Mouse (Mus musculus) intestine, embryonic 15.5 days (tissue): Measurements from ENCODE around the gene Olfr796. TPM values are rescaled to one million over a fixed set of nuclear protein-coding genes. Genes with fewer than 3 reads are reported as not detected.

Experiments
- ATAC-seq: fragments of 200-750 bp; cut with Nextera tagmentation; 2 replicates; pipeline ENCODE4 v1.8.0; 2017; ENCODE audit warnings: moderate TSS enrichment, moderate library complexity
- H3K27ac ChIP-seq: fragments of 300-500 bp; sonication (generic); 2 replicates; pipeline ENCODE4 v1.5.1; 2015; ENCODE audit warnings: mild to moderate bottlenecking, inconsistent platforms
- H3K27me3 ChIP-seq: fragments of 300-500 bp; sonication (generic); replicated peaks from 2 replicates; pipeline ENCODE4 v1.6.1; 2015; ENCODE audit warnings: inconsistent platforms
- H3K36me3 ChIP-seq: fragments of 300-500 bp; sonication (generic); 2 replicates; pipeline ENCODE4 v1.6.1; 2015; ENCODE audit warnings: inconsistent platforms
- H3K4me1 ChIP-seq: fragments of 300-500 bp; sonication (generic); replicated peaks from 2 replicates; pipeline ENCODE4 v1.6.1; 2015; ENCODE audit warnings: inconsistent platforms
- H3K4me2 ChIP-seq: fragments of 300-500 bp; sonication (generic); replicated peaks from 2 replicates; pipeline ENCODE4 v1.6.1; 2015; ENCODE audit warnings: mild to moderate bottlenecking, inconsistent platforms
- H3K4me3 ChIP-seq: fragments of 300-500 bp; sonication (generic); replicated peaks from 2 replicates; pipeline ENCODE4 v1.5.1; 2015; ENCODE audit warnings: inconsistent platforms
- H3K9ac ChIP-seq: fragments of 300-500 bp; sonication (generic); 2 replicates; pipeline ENCODE4 v1.6.1; 2015; ENCODE audit warnings: inconsistent platforms
- H3K9me3 ChIP-seq: fragments of 300-500 bp; sonication (generic); 2 replicates; pipeline ENCODE4 v1.6.1; 2016; ENCODE audit warnings: inconsistent platforms
- WGBS: fragments of 180-500 bp; shearing (Covaris S2); methylation state at CpG from one replicate; pipeline ENCODE4 v1.1.7; 2015; 5-methylcytosine and 5-hydroxymethylcytosine counted together
- polyA plus RNA-seq: library from polyadenylated mRNA; unstranded; fragments of >200 nt; fragmentation: Nextera tagmentation; extraction: Ambion mirVana; gene quantifications from 2 replicates; pipeline ENCODE4 v1.2.1, GENCODE M21; 2015

The Olfr796 gene
- not detected in 2 replicates for polyA plus RNA-seq

GRCm38 (mm10) chr10:129612470-129612869 is at the start of gene Olfr796:
Gene Olfr796, minus strand, starts transcription at chr10:129612570.
- Histone ChIP-seq H3K27ac (no peak within 1 kb of the TSS), H3K4me3 (no peak within 1 kb of the TSS), H3K4me1 (no peaks in the 10 kb centered on the region), H3K27me3 (no peaks in the 10 kb centered on the region), H3K9ac (no peak within 1 kb of the TSS), H3K36me3 (no peaks in the 10 kb centered on the region), H3K4me2 (no peak within 1 kb of the TSS), H3K9me3 (no peaks in the 10 kb centered on the region)
- 100% methylated on average over 1 of the region's 1 CpGs for WGBS
- no peak for ATAC-seq

- Histone ChIP-seq H3K4me1 (no peaks in the 10 kb centered on the region), H3K27ac (no peak within 1 kb of the TSS), H3K9me3 (no peaks in the 10 kb centered on the region), H3K27me3 (no peaks in the 10 kb centered on the region), H3K36me3 (no peaks in the 10 kb centered on the region), H3K4me2 (no peak within 1 kb of the TSS), H3K4me3 (no peak within 1 kb of the TSS), H3K9ac (no peak within 1 kb of the TSS)
- no peak for ATAC-seq
Observed at GRCm38 (mm10) chr10:129657394-129657793, 45.0 kb upstream of the Olfr796 start, which contains the start of gene Olfr800. Gene Olfr800, plus strand, starts transcription at chr10:129657694.

DNA sequence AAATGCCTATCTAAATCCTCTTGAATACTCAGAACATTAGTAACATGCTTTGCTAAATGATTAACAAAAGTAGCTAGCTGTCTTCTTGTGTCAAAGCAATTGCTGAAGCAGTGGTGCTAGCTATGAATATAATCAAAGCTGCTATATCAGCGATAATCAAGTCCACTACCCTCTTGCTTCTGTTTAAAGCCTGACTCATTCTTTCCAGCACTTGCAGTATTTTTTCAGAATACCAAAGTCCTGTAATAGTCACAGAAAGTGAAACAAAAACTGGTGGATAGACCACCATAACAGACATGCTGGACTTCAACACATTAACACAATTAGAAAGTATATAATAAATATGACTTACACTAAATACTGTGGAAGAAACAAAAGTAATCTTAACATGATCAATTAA is 39.4 kb upstream of the Olfr796 start:
- no peaks in the 10 kb centered on the region for H3K27me3 ChIP-seq
- no peak overlapping the region for H3K4me3 ChIP-seq
- no peaks in the 10 kb centered on the region for H3K4me1 ChIP-seq
- H3K4me2 ChIP-seq = no peak overlapping the region
- WGBS = 92% methylated on average over 1 of the region's 1 CpGs
- no peaks in the 10 kb centered on the region for H3K9me3 ChIP-seq
- H3K36me3 ChIP-seq = no peaks in the 10 kb centered on the region
- no peak overlapping the region for H3K9ac ChIP-seq
- H3K27ac ChIP-seq = no peak overlapping the region
- no peak for ATAC-seq

GRCm38 (mm10) chr10:129637184-129637583 is 24.8 kb upstream of the Olfr796 start, which contains the start of gene Olfr799:
Gene Olfr799, plus strand, starts transcription at chr10:129637484.
- H3K27me3 ChIP-seq = no peaks in the 10 kb centered on the region
- ATAC-seq = no peak
- no peak within 1 kb of the TSS for H3K9ac ChIP-seq
- H3K4me2 ChIP-seq = no peak within 1 kb of the TSS
- H3K36me3 ChIP-seq = no peaks in the 10 kb centered on the region
- no peaks in the 10 kb centered on the region for H3K4me1 ChIP-seq
- H3K27ac ChIP-seq = no peak within 1 kb of the TSS
- no peaks in the 10 kb centered on the region for H3K9me3 ChIP-seq
- WGBS = 26% methylated on average over 1 of the region's 1 CpGs
- no peak within 1 kb of the TSS for H3K4me3 ChIP-seq

- H3K36me3 ChIP-seq = no peaks in the 10 kb centered on the region
- no peak for ATAC-seq
- WGBS = 76% methylated on average over 1 of the region's 1 CpGs
Observed at GRCm38 (mm10) chr10:129627834-129628233, 15.5 kb upstream of the Olfr796 start, which contains the start of gene Olfr798. Gene Olfr798, minus strand, starts transcription at chr10:129627934.

GRCm38 (mm10) chr10:129623251-129623650 is 10.9 kb upstream of the Olfr796 start:
- ATAC-seq = no peak
- Histone ChIP-seq H3K4me2 (no peak overlapping the region), H3K9me3 (no peaks in the 10 kb centered on the region), H3K4me1 (no peaks in the 10 kb centered on the region), H3K27ac (no peak overlapping the region), H3K36me3 (no peaks in the 10 kb centered on the region), H3K9ac (no peak overlapping the region), H3K4me3 (no peak overlapping the region), H3K27me3 (no peaks in the 10 kb centered on the region)

More at GRCm38 (mm10) chr10:129627834-129628233, 15.5 kb upstream of the Olfr796 start, which contains the start of gene Olfr798:
- H3K4me1 ChIP-seq = no peaks in the 10 kb centered on the region
- H3K27ac ChIP-seq = no peak within 1 kb of the TSS
- no peaks in the 10 kb centered on the region for H3K9me3 ChIP-seq
- H3K27me3 ChIP-seq = no peaks in the 10 kb centered on the region
- no peak within 1 kb of the TSS for H3K4me3 ChIP-seq
- H3K9ac ChIP-seq = no peak within 1 kb of the TSS
- no peak within 1 kb of the TSS for H3K4me2 ChIP-seq

- Histone ChIP-seq H3K9me3 (no peaks in the 10 kb centered on the region), H3K27me3 (no peaks in the 10 kb centered on the region), H3K27ac (no peak overlapping the region), H3K4me3 (no peak overlapping the region), H3K36me3 (no peaks in the 10 kb centered on the region), H3K9ac (no peak overlapping the region), H3K4me1 (no peaks in the 10 kb centered on the region), H3K4me2 (no peak overlapping the region)
- 23% methylated on average over 1 of the region's 1 CpGs for WGBS
- no peak for ATAC-seq
Observed at GRCm38 (mm10) chr10:129621724-129622123, 9.4 kb upstream of the Olfr796 start.

DNA sequence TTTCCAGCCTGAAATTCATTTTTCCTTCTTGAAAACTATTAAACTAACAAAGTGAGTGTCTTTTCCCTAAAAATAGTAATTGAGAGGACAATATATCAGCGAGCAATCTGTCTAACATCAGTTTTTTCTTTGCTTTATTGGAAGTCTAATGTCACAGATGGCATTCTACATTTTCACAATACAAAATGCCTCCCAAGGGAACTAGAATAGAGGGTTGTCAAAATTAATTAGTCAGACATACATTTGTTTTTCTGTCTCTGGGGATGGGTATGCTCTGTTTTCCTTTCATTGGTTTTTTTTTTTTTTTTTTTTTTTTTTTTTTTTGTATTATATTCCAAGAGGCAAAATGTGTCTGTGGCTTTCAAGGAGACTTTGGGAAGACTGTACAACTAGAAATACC is 35.3 kb downstream of the Olfr796 start:
- no peak overlapping the region for H3K27ac ChIP-seq
- 77% methylated on average over 1 of the region's 1 CpGs for WGBS
- ATAC-seq = no peak

DNA sequence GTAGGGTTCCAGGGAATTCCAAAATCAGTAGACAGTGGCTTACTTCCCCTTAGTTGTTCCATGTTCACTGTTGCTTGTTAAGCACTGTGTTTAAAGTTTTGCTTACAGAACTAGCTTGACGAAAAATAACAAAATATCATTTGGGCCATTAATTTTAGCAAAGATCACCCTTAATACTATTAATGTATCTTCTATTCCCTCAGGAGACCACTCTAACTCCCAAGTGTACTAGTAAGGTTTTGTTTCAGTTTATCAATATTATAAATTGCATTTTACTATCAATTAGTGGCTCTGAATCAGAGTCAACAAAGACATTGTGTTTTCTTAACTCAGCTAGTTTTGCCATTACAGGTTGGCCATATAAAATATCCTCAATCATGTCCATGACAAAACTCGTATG is 45.0 kb downstream of the Olfr796 start, which contains the start of gene Olfr794:
Olfr794 (plus strand) TSS at position 301 of the 400 bp plus-strand sequence.
- H3K4me3 ChIP-seq = no peak within 1 kb of the TSS
- H3K36me3 ChIP-seq = no peaks in the 10 kb centered on the region
- no peak for ATAC-seq
- WGBS = 70% methylated on average over 2 of the region's 2 CpGs
- no peak within 1 kb of the TSS for H3K9ac ChIP-seq
- H3K27me3 ChIP-seq = no peaks in the 10 kb centered on the region
- H3K9me3 ChIP-seq = no peaks in the 10 kb centered on the region
- no peaks in the 10 kb centered on the region for H3K4me1 ChIP-seq
- H3K27ac ChIP-seq = no peak within 1 kb of the TSS
- no peak within 1 kb of the TSS for H3K4me2 ChIP-seq

More for the DNA sequence above, 35.3 kb downstream of the Olfr796 start:
- Histone ChIP-seq H3K4me2 (no peak overlapping the region), H3K4me3 (no peak overlapping the region), H3K27me3 (no peaks in the 10 kb centered on the region), H3K36me3 (no peaks in the 10 kb centered on the region), H3K9me3 (no peaks in the 10 kb centered on the region), H3K9ac (no peak overlapping the region), H3K4me1 (no peaks in the 10 kb centered on the region)

Other genes starting within 250 kb of the Olfr796 start
- 0.09 TPM in 1 of 2 replicates, not detected in the other for gene Olfr784, start 228.5 kb downstream of the Olfr796 start, polyA plus RNA-seq
- gene Olfr785, start 207.1 kb downstream of the Olfr796 start, polyA plus RNA-seq = not detected in 2 replicates
- gene Olfr786, start 185.3 kb downstream of the Olfr796 start, polyA plus RNA-seq = not detected in 2 replicates
- not detected in 2 replicates for gene Olfr787, start 150.7 kb downstream of the Olfr796 start, polyA plus RNA-seq
- not detected in 2 replicates for gene Olfr788, start 141.6 kb downstream of the Olfr796 start, polyA plus RNA-seq
- not detected in 2 replicates for gene Olfr789, start 127.8 kb downstream of the Olfr796 start, polyA plus RNA-seq
- gene Olfr790, start 114.1 kb downstream of the Olfr796 start, polyA plus RNA-seq = not detected in 2 replicates
- gene Olfr791, start 90.8 kb downstream of the Olfr796 start, polyA plus RNA-seq = not detected in 2 replicates
- gene Olfr792, start 73.4 kb downstream of the Olfr796 start, polyA plus RNA-seq = not detected in 2 replicates
- not detected in 2 replicates for gene Olfr794, start 44.9 kb downstream of the Olfr796 start, polyA plus RNA-seq
- gene Olfr798, start 15.4 kb upstream of the Olfr796 start, polyA plus RNA-seq = not detected in 2 replicates
- not detected in 2 replicates for gene Olfr799, start 24.9 kb upstream of the Olfr796 start, polyA plus RNA-seq
- gene Olfr800, start 45.1 kb upstream of the Olfr796 start, polyA plus RNA-seq = not detected in 2 replicates
- not detected in 2 replicates for gene Olfr801, start 61.3 kb upstream of the Olfr796 start, polyA plus RNA-seq
- gene Olfr802, start 75.6 kb upstream of the Olfr796 start, polyA plus RNA-seq = not detected in 2 replicates
- gene Olfr803, start 81.7 kb upstream of the Olfr796 start, polyA plus RNA-seq = not detected in 2 replicates
- not detected in 2 replicates for gene Olfr804, start 90.6 kb upstream of the Olfr796 start, polyA plus RNA-seq
- gene Olfr805, start 116.8 kb upstream of the Olfr796 start, polyA plus RNA-seq = not detected in 2 replicates
- not detected in 2 replicates for gene Olfr806, start 129.4 kb upstream of the Olfr796 start, polyA plus RNA-seq
- not detected in 2 replicates for gene Olfr807, start 145.2 kb upstream of the Olfr796 start, polyA plus RNA-seq
- gene Olfr808, start 152.9 kb upstream of the Olfr796 start, polyA plus RNA-seq = not detected in 2 replicates
- not detected in 2 replicates for gene Olfr809, start 162.1 kb upstream of the Olfr796 start, polyA plus RNA-seq
- not detected in 2 replicates for gene Olfr810, start 182.3 kb upstream of the Olfr796 start, polyA plus RNA-seq
- gene Olfr811, start 191.8 kb upstream of the Olfr796 start, polyA plus RNA-seq = not detected in 2 replicates
- gene Olfr812, start 233.5 kb upstream of the Olfr796 start, polyA plus RNA-seq = not detected in 2 replicates
- gene Olfr813, start 242.8 kb upstream of the Olfr796 start, polyA plus RNA-seq = not detected in 2 replicates